Mouse (Mus musculus) left cerebral cortex, postnatal 36 days (tissue): ENCODE measurements around the gene Rpl12. TPM values are rescaled to one million over a fixed set of nuclear protein-coding genes. Genes with fewer than 3 reads are reported as not detected.

Source experiments
- DNase-seq, 2 experiments: peaks; one replicate each; pipeline ENCODE4 v3.0.0; 2021 to 2022; ENCODE audit warnings: low spot score in 2 of 2, mixed read lengths in 1 of 2
- intact Hi-C: fragments of 180-260 bp; cut with DNase I; formaldehyde crosslinking; loops from one replicate; pipeline ENCODE4 v1.15.1; 2025
- total RNA-seq, 2 experiments: library from RNA; stranded (reverse); gene quantifications; 2 replicates each; pipeline ENCODE4 v1.2.3; 2021

Gene Rpl12
- 100 to 1,000 TPM; 107 to 115 TPM for total RNA-seq

- intact Hi-C loops = no loop called here
- peak; percentile 93 to 94 for DNase-seq
Measured at GRCm38 (mm10) chr2:32961192-32961995, at the start of gene Rpl12, which contains the start of gene Lrsam1. Gene Rpl12 (plus strand): TSS chr2:32961559. Gene Lrsam1 (minus strand): TSS chr2:32961614.

DNA sequence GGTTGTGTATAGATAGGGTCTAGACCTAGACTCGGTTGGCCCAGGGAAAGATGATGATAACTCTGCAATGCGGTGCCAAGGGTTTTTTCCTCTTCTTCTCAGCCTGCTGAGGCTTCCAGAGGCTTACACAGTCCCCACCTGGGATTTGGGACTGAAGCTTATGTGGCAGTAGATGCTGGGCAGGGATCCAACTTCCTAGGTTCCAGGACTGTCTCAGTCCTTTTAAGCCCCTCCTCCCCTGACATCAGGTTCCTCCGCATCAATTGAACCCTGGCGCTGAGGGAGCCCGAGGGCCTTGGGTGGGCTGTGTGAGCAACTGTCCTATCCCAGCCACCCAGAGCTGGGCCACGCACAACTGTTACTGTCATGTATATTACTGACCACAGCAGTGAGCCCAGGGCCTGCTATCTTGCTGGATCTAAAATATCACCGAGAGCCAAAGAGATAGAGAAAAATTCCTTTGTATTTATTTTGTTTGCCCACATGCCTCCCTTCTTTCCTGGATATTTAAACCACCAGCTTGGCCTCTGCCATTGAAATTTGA, 49.6 kb upstream of the Rpl12 start:
- DNase-seq = no peak
- intact Hi-C loops = loop anchor here (2.0 kb wide), 1 partner anchor 47 kb away; no protein-coding TSS in a partner anchor

- intact Hi-C loops = loop anchor here (2.0 kb wide), 1 partner anchor 48 kb away; no protein-coding TSS in a partner anchor
- peak; percentile 80 to 84 for DNase-seq
Measured at GRCm38 (mm10) chr2:32912210-32912804, 49.1 kb upstream of the Rpl12 start.

DNA sequence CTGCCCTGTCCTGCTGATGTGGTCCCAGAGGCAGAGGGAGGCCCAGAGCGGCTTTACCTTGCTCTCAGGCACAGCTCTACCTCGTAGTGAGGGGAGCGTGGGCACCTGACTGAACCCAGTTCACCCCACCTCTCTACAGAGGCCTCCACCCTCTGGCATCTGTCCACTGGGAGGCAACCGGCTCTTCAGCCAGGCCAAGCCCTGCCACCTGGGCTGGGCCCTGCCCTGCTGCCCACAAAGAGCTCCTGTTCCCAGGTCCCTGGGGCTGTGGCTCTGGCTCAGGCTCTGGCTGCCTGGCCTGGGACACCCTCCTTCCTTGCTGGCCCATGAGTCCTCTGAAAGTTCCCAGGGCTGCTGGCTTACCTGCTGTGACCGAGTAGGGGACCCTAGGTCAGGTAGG, 47.0 kb upstream of the Rpl12 start:
- intact Hi-C loops = no loop called here
- DNase-seq = no peak

DNA sequence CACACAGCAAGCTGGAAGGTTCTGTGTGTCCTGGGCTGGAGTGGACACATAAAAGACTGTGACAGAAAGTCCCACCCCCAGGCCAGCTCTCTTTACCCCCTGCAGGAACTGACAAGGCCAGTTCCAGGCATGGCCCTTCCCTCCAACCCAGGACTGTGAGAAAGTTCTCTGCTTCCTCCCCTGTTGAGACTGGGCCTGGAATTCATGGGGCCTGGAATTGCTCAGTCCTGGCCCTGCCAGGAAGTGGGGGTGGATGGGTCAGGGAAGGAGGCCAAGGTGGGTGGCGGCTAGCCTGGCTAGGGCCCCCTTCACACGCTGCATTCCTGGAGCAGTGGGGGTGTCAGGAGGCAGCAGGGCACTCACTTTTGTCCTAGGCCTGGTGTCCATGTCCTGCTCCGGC, 46.5 kb upstream of the Rpl12 start:
- intact Hi-C loops = no loop called here
- no peak for DNase-seq

- DNase-seq = peak; percentile 78 to 82
- intact Hi-C loops = no loop called here
Measured at GRCm38 (mm10) chr2:32917526-32917925, 43.8 kb upstream of the Rpl12 start.

- intact Hi-C loops = no loop called here
- no peak for DNase-seq
Measured at GRCm38 (mm10) chr2:32918391-32918790, 43.0 kb upstream of the Rpl12 start.

- intact Hi-C loops = loop anchor here (10.0 kb wide), 1 partner anchor 136 kb away; the partner anchor contains the start of gene Cfap157
- DNase-seq = no peak
Measured at GRCm38 (mm10) chr2:32921235-32921634, 40.1 kb upstream of the Rpl12 start.

GRCm38 (mm10) chr2:32921801-32922380, 39.5 kb upstream of the Rpl12 start:
- intact Hi-C loops = loop anchor here (10.0 kb wide), 1 partner anchor 137 kb away; the partner anchor contains the start of gene Cfap157
- no peak for DNase-seq

- intact Hi-C loops = loop anchor here (10.0 kb wide), 1 partner anchor 138 kb away; the partner anchor contains the start of gene Cfap157
- no peak for DNase-seq
Measured at GRCm38 (mm10) chr2:32922564-32922963, 38.8 kb upstream of the Rpl12 start.

- intact Hi-C loops = loop anchor here (10.0 kb wide), 1 partner anchor 139 kb away; the partner anchor contains the start of gene Cfap157
- no peak for DNase-seq
Measured at GRCm38 (mm10) chr2:32923551-32924250, 37.7 kb upstream of the Rpl12 start.

- DNase-seq = no peak
- intact Hi-C loops = loop anchor here (10.0 kb wide), 1 partner anchor 140 kb away; the partner anchor contains the start of gene Cfap157
Measured at GRCm38 (mm10) chr2:32924306-32924844, 37.0 kb upstream of the Rpl12 start.

DNA sequence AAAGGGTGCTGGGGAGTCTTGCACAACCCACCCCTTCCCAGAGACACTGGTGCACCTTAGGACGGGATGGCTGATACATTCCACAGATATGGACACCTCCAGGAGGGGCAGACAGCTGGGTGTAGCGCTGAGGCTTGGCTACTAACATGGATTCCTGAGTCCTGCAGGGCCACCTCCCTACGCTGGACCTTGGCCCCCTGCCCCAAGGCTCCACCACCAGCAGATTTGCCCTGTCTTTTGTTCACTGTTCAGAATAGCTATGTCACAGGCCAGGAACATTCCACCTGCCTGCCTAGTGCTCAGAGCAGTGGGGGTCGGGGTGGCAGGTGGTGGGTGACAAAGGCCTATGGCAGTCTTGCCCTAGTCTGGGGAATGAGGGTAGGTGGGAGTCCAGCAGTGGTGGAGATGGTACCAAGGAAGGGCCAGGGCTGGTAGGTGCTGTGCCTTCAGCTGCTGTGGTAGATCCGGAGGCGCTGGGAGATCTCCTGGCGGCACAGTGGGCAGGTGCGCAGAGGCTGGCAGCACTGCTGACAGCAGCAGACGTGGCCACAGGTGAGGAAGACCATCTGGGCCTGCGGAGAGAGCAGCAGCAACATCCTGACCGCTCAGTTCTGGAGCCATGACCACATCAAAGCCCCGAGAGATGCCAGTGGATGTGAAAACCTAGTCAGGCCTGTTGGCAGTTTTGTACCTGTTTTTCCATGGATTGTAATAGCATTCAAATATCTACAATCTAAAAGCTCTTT, 34.9 kb upstream of the Rpl12 start:
- DNase-seq = no peak
- intact Hi-C loops = loop anchor here (10.0 kb wide), 1 partner anchor 142 kb away; the partner anchor contains the start of gene Cfap157

- no peak for DNase-seq
- intact Hi-C loops = loop anchor here (2.0 to 10.0 kb wide), 2 partner anchors 63 to 143 kb away; partner anchors contain the start of gene Cfap157
Measured at GRCm38 (mm10) chr2:32927624-32928234, 33.6 kb upstream of the Rpl12 start.

DNA sequence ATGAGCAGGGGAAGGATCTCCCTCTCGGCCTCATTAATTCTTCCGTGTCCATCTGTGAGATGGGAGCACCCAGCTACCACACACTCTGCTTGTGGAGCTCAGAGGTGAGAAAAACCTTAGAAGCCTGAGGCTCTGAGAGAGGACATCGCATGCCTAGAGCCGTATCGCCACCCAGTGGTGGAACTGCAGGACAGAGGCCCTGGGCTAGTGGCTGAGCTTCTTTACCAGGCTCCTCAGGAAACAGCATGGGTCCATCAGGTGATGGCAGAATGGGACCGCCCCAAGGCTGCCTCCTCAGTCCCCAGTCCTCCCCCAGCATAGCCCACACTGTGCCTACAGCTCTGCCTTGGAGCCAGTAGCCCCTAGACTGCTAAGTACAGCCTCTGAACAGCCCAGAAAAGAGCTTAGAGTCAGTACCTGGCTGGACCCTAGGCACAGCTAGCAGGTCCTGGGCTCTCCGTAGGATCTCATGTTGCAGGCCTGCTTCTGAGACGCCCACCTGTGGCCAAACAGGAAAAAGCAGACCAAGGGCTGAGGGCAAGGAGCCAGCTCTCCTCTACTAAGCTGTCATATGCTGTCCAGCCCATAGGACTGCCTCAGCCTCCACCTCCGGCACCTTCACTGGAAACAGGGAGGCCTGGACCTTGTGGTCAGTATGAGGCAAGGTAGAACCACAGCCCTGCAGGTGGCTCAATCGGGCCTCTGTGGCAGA, 33.0 kb upstream of the Rpl12 start:
- peak; percentile 74 to 76 for DNase-seq
- intact Hi-C loops = loop anchor here (2.0 to 10.0 kb wide), 2 partner anchors 64 to 144 kb away; partner anchors contain the start of gene Cfap157

- intact Hi-C loops = loop anchor here (2.0 to 10.0 kb wide), 2 partner anchors 64 to 144 kb away; partner anchors contain the start of gene Cfap157
- DNase-seq = no peak
Measured at GRCm38 (mm10) chr2:32928947-32929829, 32.2 kb upstream of the Rpl12 start.
